In the genomic region with DNA sequence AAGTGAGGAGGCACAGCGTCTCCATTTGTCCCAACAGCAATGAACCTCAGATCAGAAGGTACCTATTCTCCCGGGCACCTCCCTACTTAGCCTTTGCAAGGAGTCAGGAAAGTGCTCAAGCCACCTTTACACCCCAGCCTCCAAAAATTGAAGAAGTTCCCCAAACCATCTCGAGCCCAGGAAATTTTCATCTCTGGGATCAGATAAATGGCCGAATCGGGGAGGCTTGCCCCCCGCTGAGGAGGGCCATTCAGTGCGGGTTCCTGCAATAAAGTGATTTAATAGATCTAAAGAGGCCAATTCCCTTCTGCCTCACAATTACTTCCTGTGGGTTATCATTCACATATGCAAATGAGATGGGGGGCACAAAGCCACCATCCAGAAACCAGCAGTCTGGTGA, we compare ENCODE assay signal across 19 mouse cellular contexts. TPM values are rescaled to one million over a fixed set of nuclear protein-coding genes. Genes with fewer than 3 reads are reported as not detected.
DNase-seq lines count a peak whose midpoint lies in the region; ATAC-seq and TF ChIP-seq lines count a peak whose summit lies in the region.
"Had no signal": no experiment of that assay in that cellular context is flagged by ENCODE, and none has a peak within 500 bp of the region (broad histone marks: within the 10 kb centered on the region; RNA-seq: fewer than 3 reads in every experiment).

No protein-coding gene starts in this region.

- peaks cover 67% of the 10 kb centered on the region for H3K4me1 ChIP-seq in forebrain, embryonic 12.5 days
- peaks cover 53% of the 10 kb centered on the region for H3K4me1 ChIP-seq in forebrain, embryonic 13.5 days
- peaks cover 31% of the 10 kb centered on the region for H3K4me1 ChIP-seq in liver, embryonic 12.5 days
- H3K4me1 ChIP-seq in ES-Bruce4 (ENCODE audit: control insufficient read depth, insufficient read depth, low read length) = peaks cover 7% of the 10 kb centered on the region
- peaks cover 82% of the 10 kb centered on the region for H3K4me1 ChIP-seq in limb, embryonic 10.5 days
- peaks cover 42% of the 10 kb centered on the region for H3K4me1 ChIP-seq in kidney, embryonic 14.5 days (ENCODE audit: control insufficient read depth, insufficient read depth, low read length)
- no peaks in the 10 kb centered on the region for H3K4me1 ChIP-seq in kidney, adult 2 months (ENCODE audit: control insufficient read depth, insufficient read depth, low read length)

- peaks cover 22% of the 10 kb centered on the region; the same call in 1 of the 2 replicates for H3K27me3 ChIP-seq in forebrain, embryonic 12.5 days
- H3K27me3 ChIP-seq in forebrain, embryonic 13.5 days = peaks cover 41% of the 10 kb centered on the region
- H3K27me3 ChIP-seq in liver, embryonic 12.5 days (replicated peaks) = peaks cover 69% of the 10 kb centered on the region
- H3K27me3 ChIP-seq in ES-Bruce4 (ENCODE audit: control insufficient read depth, insufficient read depth, low read length, poor library complexity, severe bottlenecking) = no peaks in the 10 kb centered on the region
- no peaks in the 10 kb centered on the region for H3K27me3 ChIP-seq in limb, embryonic 10.5 days (ENCODE audit: low read depth, poor library complexity, severe bottlenecking)
- peaks cover 21% of the 10 kb centered on the region for H3K27me3 ChIP-seq in kidney, embryonic 14.5 days (ENCODE audit: control insufficient read depth, insufficient read depth, low read length)
- H3K27me3 ChIP-seq in kidney, adult 2 months (replicated peaks; ENCODE audit: control insufficient read depth, insufficient read depth, low read length) = peaks cover 3% of the 10 kb centered on the region; the same call in 1 of the 2 replicates

- H3K9ac ChIP-seq in forebrain, embryonic 12.5 days = no peak overlapping the region
- H3K9ac ChIP-seq in forebrain, embryonic 13.5 days = no peak overlapping the region
- no peak overlapping the region for H3K9ac ChIP-seq in liver, embryonic 12.5 days
- peak overlapping the region; percentile 62 for H3K9ac ChIP-seq in ES-Bruce4 (ENCODE audit: low read depth, poor library complexity, severe bottlenecking)
- no peak overlapping the region for H3K9ac ChIP-seq in kidney, embryonic 14.5 days (ENCODE audit: low read depth, low read length)
- H3K9ac ChIP-seq: forebrain, postnatal 0 days; liver, embryonic 15.5 days had no signal

- H3K36me3 ChIP-seq in forebrain, embryonic 12.5 days (replicated peaks) = no peaks in the 10 kb centered on the region
- no peaks in the 10 kb centered on the region for H3K36me3 ChIP-seq in forebrain, embryonic 13.5 days (ENCODE audit: poor library complexity, severe bottlenecking)
- H3K36me3 ChIP-seq in liver, embryonic 12.5 days = no peaks in the 10 kb centered on the region
- H3K36me3 ChIP-seq in ES-Bruce4 (ENCODE audit: control insufficient read depth, insufficient read depth, low read length, poor library complexity, severe bottlenecking) = peaks cover 11% of the 10 kb centered on the region
- H3K36me3 ChIP-seq in limb, embryonic 10.5 days = 0 out of 2 replicates have a peak, but pooled peaks cover 3% of the 10 kb centered on the region
- no peaks in the 10 kb centered on the region for H3K36me3 ChIP-seq in kidney, embryonic 14.5 days (ENCODE audit: control insufficient read depth, insufficient read depth, low read length)
- no peaks in the 10 kb centered on the region for H3K36me3 ChIP-seq in kidney, adult 2 months (ENCODE audit: control insufficient read depth, insufficient read depth, low read length)
- H3K36me3 ChIP-seq: liver, embryonic 15.5 days had no signal

- ATAC-seq in forebrain, embryonic 12.5 days (ENCODE audit: low FRiP score) = no peak
- no peak for ATAC-seq in forebrain, embryonic 13.5 days
- no peak for ATAC-seq in liver, embryonic 12.5 days
- no peak for ATAC-seq in kidney, embryonic 14.5 days (ENCODE audit: low FRiP score, low TSS enrichment)
- ATAC-seq: forebrain, postnatal 0 days; lung, postnatal 0 days had no signal

- TF ChIP-seq POLR2A in ES-Bruce4 (IDR thresholded peaks at IDR 0.05; ENCODE audit: insufficient read depth, low read length) = no peak
- TF ChIP-seq POLR2A in kidney, adult 2 months (IDR thresholded peaks at IDR 0.05; ENCODE audit: low read depth, low read length) = no peak

- H3K4me3 ChIP-seq in forebrain, embryonic 12.5 days (replicated peaks) = 0 out of 2 replicates have a peak overlapping the region, but pooled peaks have one; percentile 42
- no peak overlapping the region for H3K4me3 ChIP-seq in forebrain, embryonic 13.5 days
- no peak overlapping the region for H3K4me3 ChIP-seq in liver, embryonic 12.5 days
- H3K4me3 ChIP-seq in ES-Bruce4 (ENCODE audit: low read depth, low read length) = peak overlapping the region; percentile 48
- peak overlapping the region; percentile 58 for H3K4me3 ChIP-seq in limb, embryonic 10.5 days
- no peak overlapping the region for H3K4me3 ChIP-seq in kidney, embryonic 14.5 days (ENCODE audit: low read length)
- no peak overlapping the region for H3K4me3 ChIP-seq in kidney, adult 2 months (ENCODE audit: insufficient read depth, low read depth, low read length)
- H3K4me3 ChIP-seq: layer of hippocampus, adult 2 months; liver, embryonic 15.5 days had no signal

- no peak for DNase-seq in liver
- DNase-seq in limb, embryonic 10.5 days (ENCODE audit: low spot score) = no peak
- no peak for DNase-seq in kidney, adult 2 months
- DNase-seq: adrenal gland, adult 8-10 months; cerebellum, adult 8-10 months; forebrain, postnatal 0 days; gastrocnemius, postnatal 36 days; heart, postnatal 10 days; kidney, adult 11 months; kidney, postnatal 14 days; thymus, postnatal 14 days had no signal

- H3K9me3 ChIP-seq in forebrain, embryonic 12.5 days = no peaks in the 10 kb centered on the region
- H3K9me3 ChIP-seq in forebrain, embryonic 13.5 days (replicated peaks) = no peaks in the 10 kb centered on the region
- H3K9me3 ChIP-seq in liver, embryonic 12.5 days (replicated peaks) = no peaks in the 10 kb centered on the region
- H3K9me3 ChIP-seq in ES-Bruce4 (replicated peaks; ENCODE audit: control insufficient read depth, insufficient read depth, low read length, poor library complexity, severe bottlenecking) = no peaks in the 10 kb centered on the region
- no peaks in the 10 kb centered on the region for H3K9me3 ChIP-seq in limb, embryonic 10.5 days (replicated peaks)
- no peaks in the 10 kb centered on the region for H3K9me3 ChIP-seq in kidney, embryonic 14.5 days (ENCODE audit: control insufficient read depth, low read length)
- H3K9me3 ChIP-seq: liver, embryonic 15.5 days had no signal

- no peak for TF ChIP-seq EP300 in ES-Bruce4 (IDR thresholded peaks at IDR 0.05; ENCODE audit: insufficient read depth, low read depth, low read length)

- WGBS in forebrain, embryonic 12.5 days = under 1% methylated on average over 7 of the region's 7 CpGs
- under 1% methylated on average over 7 of the region's 7 CpGs for WGBS in forebrain, embryonic 13.5 days
- WGBS in liver, embryonic 12.5 days (ENCODE audit: insufficient replicate concordance) = 19% methylated on average over 7 of the region's 7 CpGs
- 3% methylated on average over 7 of the region's 7 CpGs for WGBS in limb, embryonic 10.5 days
- WGBS in kidney, embryonic 14.5 days = 11% methylated on average over 7 of the region's 7 CpGs
- WGBS in kidney, adult 2 months = 18% methylated on average over 7 of the region's 7 CpGs

- no peak for TF ChIP-seq CTCF in ES-Bruce4 (IDR thresholded peaks at IDR 0.05; ENCODE audit: low read depth, low read length)
- TF ChIP-seq CTCF in kidney, adult 2 months (conservative IDR thresholded peaks at IDR 0.05; ENCODE audit: insufficient read depth, insufficient read length, low read depth, low read length) = no peak

- H3K27ac ChIP-seq in forebrain, embryonic 12.5 days = no peak overlapping the region; the same call in 1 of the 2 replicates
- no peak overlapping the region for H3K27ac ChIP-seq in forebrain, embryonic 13.5 days
- H3K27ac ChIP-seq in liver, embryonic 12.5 days = no peak overlapping the region
- peak overlapping the region; percentile 95 for H3K27ac ChIP-seq in ES-Bruce4 (ENCODE audit: insufficient read depth, low read length)
- peak overlapping the region; percentile 86 for H3K27ac ChIP-seq in limb, embryonic 10.5 days
- H3K27ac ChIP-seq in kidney, embryonic 14.5 days (ENCODE audit: low read depth, low read length) = no peak overlapping the region
- no peak overlapping the region for H3K27ac ChIP-seq in kidney, adult 2 months (ENCODE audit: insufficient read depth, low read depth, low read length)
- H3K27ac ChIP-seq: layer of hippocampus, adult 2 months; liver, embryonic 15.5 days had no signal

- H3K4me2 ChIP-seq in forebrain, embryonic 12.5 days = peak overlapping the region; percentile 72; the same call in 1 of the 2 replicates
- no peak overlapping the region for H3K4me2 ChIP-seq in forebrain, embryonic 13.5 days
- H3K4me2 ChIP-seq in liver, embryonic 12.5 days = peak overlapping the region; percentile 53; the same call in 1 of the 2 replicates
- H3K4me2 ChIP-seq in kidney, embryonic 14.5 days (replicated peaks; ENCODE audit: low read depth, low read length) = no peak overlapping the region
- H3K4me2 ChIP-seq: liver, embryonic 15.5 days had no signal

RNA-seq across cellular contexts. Expression of a gene that starts 2.4 kb away (rescaled TPM):
- 0.92 and 1.5 TPM in 2 replicates for polyA plus RNA-seq in forebrain, embryonic 12.5 days (2016; fragmentation: Nextera tagmentation; extraction: Ambion mirVana)
- 0.15 and 0.34 TPM in 2 replicates for polyA plus RNA-seq in forebrain, embryonic 13.5 days (2015; fragmentation: Nextera tagmentation; extraction: Ambion mirVana)
- 4.2 and 5.8 TPM in 2 replicates for polyA plus RNA-seq in liver, embryonic 12.5 days (2016; fragmentation: Nextera tagmentation; extraction: Ambion mirVana)
- 201 and 217 TPM in 2 replicates for polyA plus RNA-seq in ES-Bruce4 (2011; ENCODE audit: insufficient read depth, insufficient read length, low read depth, missing spikeins)
- 16.7 and 46.5 TPM in 2 replicates for polyA plus RNA-seq in limb, embryonic 10.5 days (2016; fragmentation: Nextera tagmentation; extraction: Ambion mirVana)
- polyA plus RNA-seq in kidney, embryonic 14.5 days (2014; fragmentation: Nextera tagmentation; extraction: Ambion mirVana) = not detected in 2 replicates
- polyA plus RNA-seq in kidney, adult 2 months (2012; rRNA removed) = not detected in 2 replicates
- polyA plus RNA-seq: forebrain, postnatal 0 days; lung, postnatal 0 days had no signal

RNA-seq across cellular contexts. Expression of a gene that starts 15.5 kb away (rescaled TPM):
- 45.5 and 48.6 TPM in 2 replicates for polyA plus RNA-seq in forebrain, embryonic 12.5 days (2016; fragmentation: Nextera tagmentation; extraction: Ambion mirVana)
- polyA plus RNA-seq in forebrain, embryonic 13.5 days (2015; fragmentation: Nextera tagmentation; extraction: Ambion mirVana) = 47.1 and 47.6 TPM in 2 replicates
- 24.5 and 25.6 TPM in 2 replicates for polyA plus RNA-seq in liver, embryonic 12.5 days (2016; fragmentation: Nextera tagmentation; extraction: Ambion mirVana)
- 18.5 and 23.5 TPM in 2 replicates for polyA plus RNA-seq in ES-Bruce4 (2011; ENCODE audit: insufficient read depth, insufficient read length, low read depth, missing spikeins)
- 41.8 and 41.9 TPM in 2 replicates for polyA plus RNA-seq in limb, embryonic 10.5 days (2016; fragmentation: Nextera tagmentation; extraction: Ambion mirVana)
- polyA plus RNA-seq in kidney, embryonic 14.5 days (2014; fragmentation: Nextera tagmentation; extraction: Ambion mirVana) = 42.2 and 42.9 TPM in 2 replicates
- polyA plus RNA-seq in kidney, adult 2 months (2012; rRNA removed) = 32.0 and 37.0 TPM in 2 replicates

RNA-seq across cellular contexts. Expression of a gene that starts 37.4 kb away (rescaled TPM):
- polyA plus RNA-seq in forebrain, embryonic 12.5 days (2016; fragmentation: Nextera tagmentation; extraction: Ambion mirVana) = not detected in 2 replicates
- not detected in 2 replicates for polyA plus RNA-seq in forebrain, embryonic 13.5 days (2015; fragmentation: Nextera tagmentation; extraction: Ambion mirVana)
- not detected in 2 replicates for polyA plus RNA-seq in liver, embryonic 12.5 days (2016; fragmentation: Nextera tagmentation; extraction: Ambion mirVana)
- not detected in 2 replicates for polyA plus RNA-seq in ES-Bruce4 (2011; ENCODE audit: insufficient read depth, insufficient read length, low read depth, missing spikeins)
- polyA plus RNA-seq in limb, embryonic 10.5 days (2016; fragmentation: Nextera tagmentation; extraction: Ambion mirVana) = not detected in 2 replicates
- not detected in 2 replicates for polyA plus RNA-seq in kidney, embryonic 14.5 days (2014; fragmentation: Nextera tagmentation; extraction: Ambion mirVana)
- polyA plus RNA-seq in kidney, adult 2 months (2012; rRNA removed) = 0.52 and 0.81 TPM in 2 replicates
- polyA plus RNA-seq: forebrain, postnatal 0 days; liver, embryonic 15.5 days; lung, postnatal 0 days had no signal

RNA-seq across cellular contexts. Expression of a gene that starts 44.4 kb away (rescaled TPM):
- 0.62 and 0.96 TPM in 2 replicates for polyA plus RNA-seq in forebrain, embryonic 12.5 days (2016; fragmentation: Nextera tagmentation; extraction: Ambion mirVana)
- polyA plus RNA-seq in forebrain, embryonic 13.5 days (2015; fragmentation: Nextera tagmentation; extraction: Ambion mirVana) = 0.47 and 0.53 TPM in 2 replicates
- 0.71 and 0.82 TPM in 2 replicates for polyA plus RNA-seq in liver, embryonic 12.5 days (2016; fragmentation: Nextera tagmentation; extraction: Ambion mirVana)
- 19.2 and 26.1 TPM in 2 replicates for polyA plus RNA-seq in ES-Bruce4 (2011; ENCODE audit: insufficient read depth, insufficient read length, low read depth, missing spikeins)
- 3.5 and 4.4 TPM in 2 replicates for polyA plus RNA-seq in limb, embryonic 10.5 days (2016; fragmentation: Nextera tagmentation; extraction: Ambion mirVana)
- polyA plus RNA-seq in kidney, embryonic 14.5 days (2014; fragmentation: Nextera tagmentation; extraction: Ambion mirVana) = 4.5 and 6.0 TPM in 2 replicates
- 0.69 and 1.0 TPM in 2 replicates for polyA plus RNA-seq in kidney, adult 2 months (2012; rRNA removed)

RNA-seq across cellular contexts. Expression of a gene that starts 47.8 kb away (rescaled TPM):
- 3,644 and 3,855 TPM in 2 replicates for polyA plus RNA-seq in forebrain, embryonic 12.5 days (2016; fragmentation: Nextera tagmentation; extraction: Ambion mirVana)
- 3,166 and 3,367 TPM in 2 replicates for polyA plus RNA-seq in forebrain, embryonic 13.5 days (2015; fragmentation: Nextera tagmentation; extraction: Ambion mirVana)
- polyA plus RNA-seq in liver, embryonic 12.5 days (2016; fragmentation: Nextera tagmentation; extraction: Ambion mirVana) = 971 and 1,001 TPM in 2 replicates
- polyA plus RNA-seq in ES-Bruce4 (2011; ENCODE audit: insufficient read depth, insufficient read length, low read depth, missing spikeins) = 253 and 257 TPM in 2 replicates
- 2,670 and 2,950 TPM in 2 replicates for polyA plus RNA-seq in limb, embryonic 10.5 days (2016; fragmentation: Nextera tagmentation; extraction: Ambion mirVana)
- 3,172 and 3,245 TPM in 2 replicates for polyA plus RNA-seq in kidney, embryonic 14.5 days (2014; fragmentation: Nextera tagmentation; extraction: Ambion mirVana)
- polyA plus RNA-seq in kidney, adult 2 months (2012; rRNA removed) = 12.2 and 21.9 TPM in 2 replicates

Comparison
In these comparisons a context has a peak if more than half of its experiments do, and no peak if none do; other contexts are left out.
1. H3K4me2 ChIP-seq: peak in forebrain, embryonic 12.5 days (single experiment) and liver, embryonic 12.5 days (single experiment); none in forebrain, embryonic 13.5 days (single experiment) and kidney, embryonic 14.5 days (single experiment).
2. H3K4me3 ChIP-seq: peak in forebrain, embryonic 12.5 days (single experiment), ES-Bruce4 (single experiment) and limb, embryonic 10.5 days (single experiment); none in forebrain, embryonic 13.5 days (single experiment), liver, embryonic 12.5 days (single experiment), kidney, embryonic 14.5 days (single experiment) and kidney, adult 2 months (single experiment).
3. H3K27ac ChIP-seq: peak in ES-Bruce4 (single experiment) and limb, embryonic 10.5 days (single experiment); none in forebrain, embryonic 12.5 days (single experiment), forebrain, embryonic 13.5 days (single experiment), liver, embryonic 12.5 days (single experiment), kidney, embryonic 14.5 days (single experiment) and kidney, adult 2 months (single experiment).